Mouse (Mus musculus) ovary, adult 18-20 months (tissue): ENCODE measurements around the gene H2-T22.
"Not testable (repeated sequence)": the region's sequence is repeated elsewhere in the genome, so short reads cannot be mapped to it uniquely, and the experiment has no call there.

ENCODE experiments used
- DNase-seq: peaks from one replicate; pipeline ENCODE4 v3.0.0; 2022; ENCODE audit warnings: low spot score, mixed read lengths

The H2-T22 gene

GRCm38 (mm10) chr17:36042610-36043169, at the start of gene H2-T22, which contains the start of gene Gm6034:
Gene H2-T22 (minus strand): TSS chr17:36042747.
Gene Gm6034 (plus strand): TSS chr17:36042961.
- peak; percentile 79 for DNase-seq

GRCm38 (mm10) chr17:36091933-36092332, 49.4 kb upstream of the H2-T22 start:
- not testable (repeated sequence) for DNase-seq

GRCm38 (mm10) chr17:36085976-36086375, 43.4 kb upstream of the H2-T22 start:
- not testable (repeated sequence) for DNase-seq

DNA sequence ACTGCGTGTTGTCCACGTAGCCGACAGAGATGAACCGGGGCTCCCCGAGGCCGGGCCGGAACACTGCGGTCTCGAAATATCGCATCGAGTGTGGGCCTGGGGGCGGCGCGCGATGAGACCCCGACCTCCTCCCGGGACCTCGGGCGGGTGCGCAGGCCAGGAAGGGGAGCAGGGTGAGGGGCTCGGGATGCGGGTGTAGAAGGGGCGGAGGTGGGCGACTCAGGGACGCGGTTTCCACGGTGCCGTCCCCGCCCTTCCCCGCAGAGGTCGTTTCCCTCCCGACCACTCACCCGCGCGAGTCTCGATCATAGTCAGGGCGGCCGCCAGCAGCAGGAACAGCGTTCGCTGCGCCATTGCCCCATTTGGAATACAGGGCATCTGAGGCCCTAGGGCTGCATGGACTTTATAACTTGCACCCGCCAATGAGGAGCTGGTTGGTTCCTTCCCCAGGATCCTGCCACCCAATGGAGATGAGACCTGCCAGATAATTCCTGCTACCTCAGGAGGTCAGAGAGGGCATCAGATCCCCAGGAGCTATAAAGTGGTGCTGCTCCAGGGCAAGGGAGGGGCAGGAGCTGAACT, 41.4 kb upstream of the H2-T22 start:
- DNase-seq, result no peak

DNA sequence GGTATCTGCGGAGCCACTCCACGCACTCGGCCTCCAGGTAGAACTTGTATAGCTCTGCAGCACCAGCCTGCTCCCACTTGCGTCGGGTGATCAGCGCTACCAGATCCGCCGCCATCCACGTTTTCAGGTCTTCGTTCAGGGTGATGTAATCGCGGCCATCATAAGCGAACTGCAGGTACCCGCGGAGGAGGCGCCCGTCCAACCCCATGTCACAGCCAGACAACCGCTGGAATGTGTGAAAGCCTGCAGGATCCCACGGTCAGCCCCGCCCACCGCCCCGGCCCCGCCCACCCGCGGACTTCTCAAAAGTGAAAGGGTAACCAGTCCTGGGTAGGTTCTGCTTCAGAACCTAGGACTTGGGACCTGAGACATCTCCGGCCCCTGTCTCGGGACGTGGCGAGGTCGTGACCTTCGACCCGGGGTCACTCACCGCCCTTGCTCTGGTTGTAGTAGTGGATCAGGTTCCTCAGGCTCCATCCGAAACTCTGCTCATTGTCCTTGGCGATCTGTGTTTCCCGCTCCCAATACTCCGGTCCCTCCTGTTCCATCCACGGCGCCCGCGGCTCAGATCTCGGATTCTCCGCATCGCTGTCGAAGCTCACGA, 40.8 kb upstream of the H2-T22 start:
- DNase-seq, result no peak

DNA sequence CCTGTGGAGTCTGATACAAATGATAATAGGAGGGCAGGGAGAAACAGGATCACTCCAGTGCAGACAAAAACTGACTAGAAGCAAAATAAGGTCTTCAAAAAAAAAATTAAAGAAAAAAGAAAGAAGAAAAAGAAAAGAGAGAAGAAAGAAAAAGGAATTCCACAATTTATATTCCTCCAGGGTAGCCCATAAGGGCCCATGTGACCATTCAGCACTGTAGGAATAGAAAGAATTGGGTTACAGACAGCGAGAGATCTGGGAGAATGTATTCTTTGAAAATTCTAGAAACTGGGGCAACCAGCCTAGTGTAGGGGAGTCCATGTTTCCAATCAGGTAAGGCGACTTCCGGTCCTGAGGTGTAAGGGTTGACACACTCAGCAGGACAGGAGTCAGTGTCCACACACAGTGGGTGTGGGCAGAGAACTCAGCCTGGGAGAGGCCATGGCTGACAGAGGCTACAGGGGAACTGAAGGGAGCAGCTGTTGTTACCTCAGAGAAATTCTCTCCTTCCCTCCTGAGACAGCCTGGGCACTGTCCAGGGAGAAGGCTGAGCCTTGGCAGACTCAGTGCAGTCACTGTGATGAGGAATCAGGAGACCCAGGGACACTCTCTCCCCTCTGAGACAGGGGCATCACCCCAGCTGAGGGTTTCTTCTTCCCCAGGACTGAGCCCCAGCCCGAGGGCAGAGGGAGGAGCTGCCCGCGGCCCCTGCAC, 40.1 kb upstream of the H2-T22 start:
- DNase-seq, result not testable (repeated sequence)

DNA sequence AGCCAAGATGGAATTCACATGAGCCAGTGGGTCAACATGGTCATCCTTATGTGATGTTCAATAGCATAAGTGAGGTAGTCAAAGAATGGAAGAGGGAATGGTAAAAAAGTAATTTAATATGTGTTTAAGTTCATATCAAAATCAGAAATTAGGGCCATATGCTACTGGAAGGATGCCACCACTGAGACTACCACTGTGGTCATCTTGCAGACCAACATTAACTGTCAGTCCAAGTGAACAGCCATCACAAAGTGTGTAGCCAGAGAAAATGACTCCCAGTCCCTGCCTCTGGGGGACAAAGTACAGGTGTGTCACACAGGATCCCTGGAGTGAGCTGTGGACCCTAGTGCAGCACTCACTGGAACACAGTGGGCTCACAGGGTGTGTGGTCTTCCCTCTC, 39.4 kb upstream of the H2-T22 start:
- not testable (repeated sequence) for DNase-seq

GRCm38 (mm10) chr17:36060829-36061228, 18.3 kb upstream of the H2-T22 start:
- peak; percentile 71 for DNase-seq

DNA sequence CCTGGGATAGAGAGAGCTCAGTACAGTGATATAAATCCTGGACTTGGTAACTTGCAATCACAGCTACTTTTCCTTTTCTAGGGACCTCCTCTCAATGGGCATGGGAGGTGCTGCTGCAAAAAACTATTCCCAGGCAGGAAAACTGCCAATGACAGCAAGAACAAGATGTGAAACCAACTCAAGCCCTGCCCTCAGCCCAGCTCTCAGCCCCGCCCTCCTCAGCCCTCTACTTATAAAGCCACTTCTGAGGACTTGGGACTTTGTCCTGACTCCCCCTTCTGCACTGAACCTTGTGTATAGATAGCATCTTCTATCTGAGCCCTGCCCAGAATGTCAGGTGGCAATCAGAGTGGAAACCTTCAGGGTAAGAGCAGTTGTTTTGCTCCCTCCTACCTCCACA, 15.8 kb upstream of the H2-T22 start, which contains the start of gene Gm11127:
Gene Gm11127 (minus strand): TSS at position 10 of the 400 bp plus-strand sequence.
- not testable (repeated sequence) for DNase-seq

GRCm38 (mm10) chr17:36057927-36058326, 15.4 kb upstream of the H2-T22 start:
- DNase-seq, result not testable (repeated sequence)

DNA sequence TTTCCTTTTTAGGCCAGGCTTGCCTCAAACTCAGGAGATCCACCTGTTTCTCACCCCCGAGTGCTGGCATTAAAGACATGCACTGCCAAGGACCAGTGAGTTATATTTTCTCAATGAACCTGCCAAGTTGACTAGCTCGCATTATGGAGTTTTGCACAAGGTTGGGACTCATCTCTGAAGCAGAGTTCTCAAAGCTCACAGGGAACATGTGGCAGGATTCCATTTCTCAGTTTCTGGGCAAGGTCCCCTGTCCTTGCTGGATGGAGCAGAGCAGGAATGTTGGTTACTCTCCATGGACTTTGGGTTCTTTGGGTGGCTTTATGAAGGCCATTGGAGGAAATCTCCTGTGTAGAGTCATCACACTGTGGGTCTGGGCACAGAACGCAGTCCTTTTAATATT, 739 bp upstream of the H2-T22 start:
- DNase-seq, result no peak

- not testable (repeated sequence) for DNase-seq
These were observed 492 bp downstream of the H2-T22 start for GRCm38 (mm10) chr17:36042055-36042454.

- DNase-seq, result not testable (repeated sequence)
These were observed 1.9 kb downstream of the H2-T22 start for GRCm38 (mm10) chr17:36040604-36041003.

GRCm38 (mm10) chr17:36036126-36036525, 6.4 kb downstream of the H2-T22 start:
- not testable (repeated sequence) for DNase-seq

- peak; percentile 30 for DNase-seq
These were observed 7.4 kb downstream of the H2-T22 start for GRCm38 (mm10) chr17:36035010-36035638.

DNA sequence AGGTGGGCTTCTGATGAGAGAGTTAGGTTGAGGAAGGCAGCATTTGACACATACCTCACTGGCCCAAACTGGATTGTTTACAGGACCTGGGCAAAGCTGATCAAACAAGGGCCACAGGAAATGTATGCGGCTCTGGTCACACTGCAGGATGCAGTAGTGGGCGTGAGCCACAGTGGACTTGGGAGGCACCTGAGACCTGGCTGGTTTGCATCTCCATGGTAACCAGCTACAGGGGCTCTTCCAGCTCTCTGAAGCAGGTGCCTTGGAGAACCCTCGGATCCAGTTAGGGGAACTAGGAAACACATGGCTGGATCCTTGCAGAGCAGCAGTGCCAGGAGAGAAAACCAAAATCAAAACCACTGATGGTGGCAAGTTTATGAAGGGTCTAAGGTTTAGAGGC, 8.0 kb downstream of the H2-T22 start:
- DNase-seq, result not testable (repeated sequence)

DNA sequence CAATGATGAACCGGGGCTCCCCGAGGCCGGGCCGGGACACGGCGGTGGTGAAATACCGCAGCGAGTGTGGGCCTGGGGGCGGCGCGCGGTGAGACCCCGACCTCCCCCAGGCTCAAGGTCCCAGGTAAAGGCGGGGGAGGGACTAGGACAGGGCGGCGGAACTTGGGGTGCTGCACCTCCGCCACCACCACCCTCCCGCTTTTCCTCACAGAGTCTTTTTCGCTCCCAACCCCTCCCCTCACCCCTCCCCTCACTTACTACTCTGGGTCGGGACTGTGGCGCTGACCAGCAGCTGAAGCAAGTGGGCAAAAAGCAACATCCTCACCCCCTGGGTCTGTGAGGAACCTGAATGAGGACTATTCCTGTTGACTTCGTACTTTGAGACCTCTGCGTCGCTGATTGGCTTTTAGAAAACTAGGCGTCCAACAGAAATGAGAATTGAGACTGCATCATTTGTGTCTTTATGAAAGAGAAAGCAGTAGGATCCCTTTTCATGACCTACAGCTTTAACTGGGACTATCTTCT, 10.1 kb downstream of the H2-T22 start, which contains the start of gene H2-T23:
Gene H2-T23 (minus strand): TSS at position 505 of the 525 bp plus-strand sequence.
- DNase-seq, result peak; percentile 40

- DNase-seq, result not testable (repeated sequence)
These were observed 10.8 kb downstream of the H2-T22 start for GRCm38 (mm10) chr17:36031583-36032331.

- not testable (repeated sequence) for DNase-seq
These were observed 11.6 kb downstream of the H2-T22 start for GRCm38 (mm10) chr17:36030703-36031582.
